Mouse (Mus musculus): ENCODE results near the gene Dcaf5. TPM values are rescaled to one million over a fixed set of nuclear protein-coding genes. Genes with fewer than 3 reads are reported as not detected.

The Dcaf5 gene
- polyA plus RNA-seq, 1 experiment, result 19.9 TPM

GRCm38 (mm10) chr12:80311959-80312669, 124.3 kb downstream of the Dcaf5 start:
- H3K4me1 ChIP-seq (ENCODE audit: control insufficient read depth, insufficient read depth, low read length), result no peaks in the 10 kb centered on the region
- 93% methylated on average over 3 of the region's 3 CpGs for whole genome bisulfite sequencing
- DNase-seq, result no peak
- TF ChIP-seq POLR2A (IDR thresholded peaks at IDR 0.05; ENCODE audit: borderline replicate concordance, extremely low read depth, low read depth, low read length), result no peak
- TF ChIP-seq CTCF (IDR thresholded peaks at IDR 0.05; ENCODE audit: insufficient read depth, low read length), result no peak
- H3K4me3 ChIP-seq (replicated peaks; ENCODE audit: extremely low read depth, low read depth, low read length), result no peak overlapping the region

GRCm38 (mm10) chr12:80307556-80307955, 128.8 kb downstream of the Dcaf5 start:
- no peak for DNase-seq
- TF ChIP-seq POLR2A (IDR thresholded peaks at IDR 0.05; ENCODE audit: borderline replicate concordance, extremely low read depth, low read depth, low read length), result no peak
- no peak for TF ChIP-seq CTCF (IDR thresholded peaks at IDR 0.05; ENCODE audit: insufficient read depth, low read length)
- no peak overlapping the region for H3K4me3 ChIP-seq (replicated peaks; ENCODE audit: extremely low read depth, low read depth, low read length)
- no peaks in the 10 kb centered on the region for H3K4me1 ChIP-seq (ENCODE audit: control insufficient read depth, insufficient read depth, low read length)
- 68% methylated on average over 3 of the region's 3 CpGs for WGBS

- TF ChIP-seq CTCF (IDR thresholded peaks at IDR 0.05; ENCODE audit: insufficient read depth, low read length) (no peak), POLR2A (IDR thresholded peaks at IDR 0.05; ENCODE audit: borderline replicate concordance, extremely low read depth, low read depth, low read length) (no peak)
- no peak overlapping the region for H3K4me3 ChIP-seq (replicated peaks; ENCODE audit: extremely low read depth, low read depth, low read length)
- no peaks in the 10 kb centered on the region for H3K4me1 ChIP-seq (ENCODE audit: control insufficient read depth, insufficient read depth, low read length)
- no peak for DNase-seq
- WGBS, result 72% methylated on average over 3 of the region's 3 CpGs
Measured at GRCm38 (mm10) chr12:80304518-80304917, 131.9 kb downstream of the Dcaf5 start.

GRCm38 (mm10) chr12:80300833-80301456, 135.5 kb downstream of the Dcaf5 start:
- DNase-seq, result no peak
- no peaks in the 10 kb centered on the region for H3K4me1 ChIP-seq (ENCODE audit: control insufficient read depth, insufficient read depth, low read length)
- TF ChIP-seq POLR2A (IDR thresholded peaks at IDR 0.05; ENCODE audit: borderline replicate concordance, extremely low read depth, low read depth, low read length) (no peak), CTCF (IDR thresholded peaks at IDR 0.05; ENCODE audit: insufficient read depth, low read length) (no peak)
- 80% methylated on average over 9 of the region's 9 CpGs for WGBS
- H3K4me3 ChIP-seq (replicated peaks; ENCODE audit: extremely low read depth, low read depth, low read length), result no peak overlapping the region

- Histone ChIP-seq H3K4me3 (replicated peaks; ENCODE audit: extremely low read depth, low read depth, low read length) (no peak overlapping the region), H3K4me1 (ENCODE audit: control insufficient read depth, insufficient read depth, low read length) (no peaks in the 10 kb centered on the region)
- WGBS, result 45% methylated on average over 6 of the region's 6 CpGs
- DNase-seq, result no peak
- TF ChIP-seq CTCF (IDR thresholded peaks at IDR 0.05; ENCODE audit: insufficient read depth, low read length), result no peak
- TF ChIP-seq POLR2A (IDR thresholded peaks at IDR 0.05; ENCODE audit: borderline replicate concordance, extremely low read depth, low read depth, low read length), result no peak
Measured at GRCm38 (mm10) chr12:80298714-80299113, 137.7 kb downstream of the Dcaf5 start.

- 71% methylated on average over 3 of the region's 3 CpGs for WGBS
- no peak for DNase-seq
- no peak for TF ChIP-seq CTCF (IDR thresholded peaks at IDR 0.05; ENCODE audit: insufficient read depth, low read length)
- TF ChIP-seq POLR2A (IDR thresholded peaks at IDR 0.05; ENCODE audit: borderline replicate concordance, extremely low read depth, low read depth, low read length), result no peak
- Histone ChIP-seq H3K4me3 (replicated peaks; ENCODE audit: extremely low read depth, low read depth, low read length) (no peak overlapping the region), H3K4me1 (ENCODE audit: control insufficient read depth, insufficient read depth, low read length) (no peaks in the 10 kb centered on the region)
Measured at GRCm38 (mm10) chr12:80291895-80292435, 144.4 kb downstream of the Dcaf5 start.

- no peak for DNase-seq
- Histone ChIP-seq H3K4me3 (replicated peaks; ENCODE audit: extremely low read depth, low read depth, low read length) (no peak overlapping the region), H3K4me1 (ENCODE audit: control insufficient read depth, insufficient read depth, low read length) (no peaks in the 10 kb centered on the region)
- TF ChIP-seq POLR2A (IDR thresholded peaks at IDR 0.05; ENCODE audit: borderline replicate concordance, extremely low read depth, low read depth, low read length) (no peak), CTCF (IDR thresholded peaks at IDR 0.05; ENCODE audit: insufficient read depth, low read length) (no peak)
- 68% methylated on average over 8 of the region's 8 CpGs for WGBS
Measured at GRCm38 (mm10) chr12:80290964-80291363, 145.4 kb downstream of the Dcaf5 start.

GRCm38 (mm10) chr12:80290483-80290882, 145.9 kb downstream of the Dcaf5 start:
- Histone ChIP-seq H3K4me3 (replicated peaks; ENCODE audit: extremely low read depth, low read depth, low read length) (no peak overlapping the region), H3K4me1 (ENCODE audit: control insufficient read depth, insufficient read depth, low read length) (no peaks in the 10 kb centered on the region)
- WGBS, result 70% methylated on average over 4 of the region's 4 CpGs
- DNase-seq, result no peak
- TF ChIP-seq POLR2A (IDR thresholded peaks at IDR 0.05; ENCODE audit: borderline replicate concordance, extremely low read depth, low read depth, low read length) (no peak), CTCF (IDR thresholded peaks at IDR 0.05; ENCODE audit: insufficient read depth, low read length) (no peak)

- Histone ChIP-seq H3K4me3 (replicated peaks; ENCODE audit: extremely low read depth, low read depth, low read length) (no peak overlapping the region), H3K4me1 (ENCODE audit: control insufficient read depth, insufficient read depth, low read length) (no peaks in the 10 kb centered on the region)
- WGBS, result 37% methylated on average over 3 of the region's 3 CpGs
- DNase-seq, result no peak
- no peak for TF ChIP-seq CTCF (IDR thresholded peaks at IDR 0.05; ENCODE audit: insufficient read depth, low read length)
Measured at GRCm38 (mm10) chr12:80289722-80290121, 146.7 kb downstream of the Dcaf5 start.

- TF ChIP-seq CTCF (IDR thresholded peaks at IDR 0.05; ENCODE audit: insufficient read depth, low read length) (no peak), POLR2A (IDR thresholded peaks at IDR 0.05; ENCODE audit: borderline replicate concordance, extremely low read depth, low read depth, low read length) (no peak)
- 30% methylated on average over 5 of the region's 5 CpGs for WGBS
- DNase-seq, result no peak
- no peak overlapping the region for H3K4me3 ChIP-seq (replicated peaks; ENCODE audit: extremely low read depth, low read depth, low read length)
- no peaks in the 10 kb centered on the region for H3K4me1 ChIP-seq (ENCODE audit: control insufficient read depth, insufficient read depth, low read length)
Measured at GRCm38 (mm10) chr12:80285890-80286289, 150.5 kb downstream of the Dcaf5 start.

Other genes starting within 250 kb of the Dcaf5 start
- 74.9 and 95.5 TPM in 2 replicates for gene Actn1, start 176.2 kb downstream of the Dcaf5 start, polyA plus RNA-seq (2012; rRNA removed)
- 10.9 and 15.3 TPM in 2 replicates for gene Exd2, start 26.5 kb upstream of the Dcaf5 start, polyA plus RNA-seq (2012; rRNA removed)
- gene Galnt16, start 81.7 kb upstream of the Dcaf5 start, polyA plus RNA-seq (2012; rRNA removed), result 2.6 and 2.7 TPM in 2 replicates
- gene Slc39a9, start 207.3 kb upstream of the Dcaf5 start, polyA plus RNA-seq (2012; rRNA removed), result 49.8 and 63.9 TPM in 2 replicates
- gene Erh, start 207.7 kb upstream of the Dcaf5 start, polyA plus RNA-seq (2012; rRNA removed), result 15.2 and 20.7 TPM in 2 replicates